Mouse (Mus musculus): ENCODE data around the gene Tspan4. TPM values are rescaled to one million over a fixed set of nuclear protein-coding genes. Genes with fewer than 3 reads are reported as not detected.

Tspan4 gene
- polyA plus RNA-seq, 1 experiment from 2014 or later = 72.8 TPM

DNA sequence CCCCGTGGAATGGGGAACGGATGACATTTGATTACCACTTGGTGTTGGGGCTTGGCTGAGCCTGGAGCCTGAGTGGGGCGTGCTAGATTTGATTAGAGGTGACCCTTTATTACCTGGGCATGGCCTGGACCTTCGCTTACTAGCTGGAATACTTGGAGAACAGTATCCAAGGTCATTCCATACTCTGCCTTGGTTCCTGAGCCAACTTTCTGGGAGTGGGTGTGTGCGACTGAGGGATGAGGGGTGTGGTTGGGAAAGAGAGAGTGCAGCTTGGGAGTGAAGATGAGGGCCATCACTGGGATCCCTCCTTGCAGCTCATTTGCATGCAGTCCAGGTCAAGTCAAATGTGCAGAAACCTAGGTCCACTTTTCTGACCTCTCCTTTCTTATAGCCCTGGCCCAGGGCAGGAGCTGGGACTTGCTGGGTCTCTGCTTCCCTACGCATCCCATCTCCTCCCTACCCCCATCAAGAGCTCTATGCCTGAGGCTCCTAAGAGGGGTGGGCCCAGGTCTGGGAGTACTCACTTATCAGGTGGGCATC is 8.1 kb downstream of the Tspan4 start:
- Histone ChIP-seq H3K4me2 (no peak overlapping the region), H3K27ac (no peak overlapping the region), H3K4me1 (peaks cover 24% of the 10 kb centered on the region), H3K27me3 (replicated peaks) (peaks cover 13% of the 10 kb centered on the region; the same call in 1 of the 2 replicates), H3K36me3 (no peaks in the 10 kb centered on the region), H3K4me3 (replicated peaks) (no peak overlapping the region), H3K9ac (no peak overlapping the region), H3K9me3 (no peaks in the 10 kb centered on the region)
- 71% methylated on average over 5 of the region's 6 CpGs for WGBS
- no peak for ATAC-seq (ENCODE audit: insufficient read depth, low FRiP score, low read depth)

GRCm38 (mm10) chr7:141484186-141485120 is 9.4 kb downstream of the Tspan4 start:
- Histone ChIP-seq H3K27me3 (replicated peaks) (peaks cover 13% of the 10 kb centered on the region; the same call in 1 of the 2 replicates), H3K36me3 (no peaks in the 10 kb centered on the region), H3K4me3 (replicated peaks) (no peak overlapping the region), H3K27ac (no peak overlapping the region), H3K9ac (no peak overlapping the region), H3K4me1 (peaks cover 21% of the 10 kb centered on the region), H3K9me3 (no peaks in the 10 kb centered on the region), H3K4me2 (no peak overlapping the region)
- WGBS = 72% methylated on average over 5 of the region's 5 CpGs
- ATAC-seq (ENCODE audit: insufficient read depth, low FRiP score, low read depth) = no peak

GRCm38 (mm10) chr7:141485186-141485585 is 10.1 kb downstream of the Tspan4 start:
- Histone ChIP-seq H3K27me3 (replicated peaks) (peaks cover 13% of the 10 kb centered on the region; the same call in 1 of the 2 replicates), H3K9me3 (no peaks in the 10 kb centered on the region), H3K36me3 (no peaks in the 10 kb centered on the region), H3K4me3 (replicated peaks) (no peak overlapping the region), H3K4me2 (no peak overlapping the region), H3K4me1 (peaks cover 21% of the 10 kb centered on the region), H3K27ac (no peak overlapping the region), H3K9ac (no peak overlapping the region)
- 75% methylated on average over 2 of the region's 2 CpGs for WGBS
- ATAC-seq (ENCODE audit: insufficient read depth, low FRiP score, low read depth) = no peak

- 78% methylated on average over 2 of the region's 2 CpGs for WGBS
- no peaks in the 10 kb centered on the region for H3K36me3 ChIP-seq
- ATAC-seq (ENCODE audit: insufficient read depth, low FRiP score, low read depth) = no peak
- no peak overlapping the region for H3K4me3 ChIP-seq (replicated peaks)
- H3K27ac ChIP-seq = no peak overlapping the region
- H3K27me3 ChIP-seq (replicated peaks) = peaks cover 13% of the 10 kb centered on the region; the same call in 1 of the 2 replicates
- H3K4me1 ChIP-seq = peaks cover 21% of the 10 kb centered on the region
- H3K9me3 ChIP-seq = no peaks in the 10 kb centered on the region
- no peak overlapping the region for H3K9ac ChIP-seq
- H3K4me2 ChIP-seq = no peak overlapping the region
Measured at GRCm38 (mm10) chr7:141485606-141486005, 10.6 kb downstream of the Tspan4 start.

DNA sequence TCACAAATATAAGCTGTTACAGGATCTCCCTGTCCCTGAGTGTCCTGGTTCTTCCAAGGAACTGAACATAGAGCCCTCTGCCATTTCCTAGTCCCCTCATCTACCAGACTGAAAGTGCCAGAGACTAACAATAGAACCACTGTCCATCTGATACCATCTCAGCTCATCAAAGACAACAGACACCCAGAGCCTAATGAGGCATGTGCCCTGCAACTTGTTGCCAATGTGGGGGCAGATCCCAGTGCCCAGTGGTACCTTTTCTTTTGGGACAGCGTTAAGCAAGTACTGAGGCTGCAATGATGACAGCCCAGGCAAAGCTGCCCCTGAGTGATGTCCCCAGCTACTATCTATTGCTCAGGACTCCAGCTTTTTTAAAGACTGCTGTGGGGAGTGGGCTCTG is 11.2 kb downstream of the Tspan4 start:
- Histone ChIP-seq H3K9ac (no peak overlapping the region), H3K27ac (no peak overlapping the region), H3K4me1 (peaks cover 16% of the 10 kb centered on the region), H3K9me3 (no peaks in the 10 kb centered on the region), H3K4me2 (no peak overlapping the region), H3K36me3 (no peaks in the 10 kb centered on the region), H3K4me3 (replicated peaks) (no peak overlapping the region), H3K27me3 (replicated peaks) (peaks cover 13% of the 10 kb centered on the region; the same call in 1 of the 2 replicates)
- ATAC-seq (ENCODE audit: insufficient read depth, low FRiP score, low read depth) = no peak
- WGBS = 86% methylated on average over 1 of the region's 1 CpGs

DNA sequence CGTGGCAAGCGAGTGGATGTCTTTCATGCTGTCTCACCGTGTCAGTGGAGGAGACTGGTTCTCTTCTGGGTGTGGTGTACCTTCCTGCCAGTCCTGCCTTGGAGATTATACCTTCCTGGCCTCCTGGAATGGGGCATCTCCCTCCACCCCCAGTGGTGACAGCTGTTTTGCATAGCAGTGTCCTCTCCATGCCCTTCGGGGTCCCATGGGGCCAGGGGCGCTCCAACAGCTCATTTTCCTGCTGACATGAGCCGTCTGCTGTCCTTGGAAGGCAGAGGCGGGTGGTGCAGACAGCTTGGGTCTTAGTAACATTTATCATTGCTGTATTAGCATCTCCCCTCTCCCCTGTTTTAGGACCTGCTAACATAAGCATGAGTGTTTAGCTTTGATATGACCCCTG is 12.1 kb downstream of the Tspan4 start:
- Histone ChIP-seq H3K4me3 (replicated peaks) (no peak overlapping the region), H3K4me2 (no peak overlapping the region), H3K36me3 (no peaks in the 10 kb centered on the region), H3K27me3 (replicated peaks) (peaks cover 7% of the 10 kb centered on the region; the same call in 1 of the 2 replicates), H3K4me1 (peaks cover 7% of the 10 kb centered on the region), H3K9ac (no peak overlapping the region), H3K27ac (no peak overlapping the region), H3K9me3 (no peaks in the 10 kb centered on the region)
- WGBS = 64% methylated on average over 7 of the region's 7 CpGs
- no peak for ATAC-seq (ENCODE audit: insufficient read depth, low FRiP score, low read depth)

DNA sequence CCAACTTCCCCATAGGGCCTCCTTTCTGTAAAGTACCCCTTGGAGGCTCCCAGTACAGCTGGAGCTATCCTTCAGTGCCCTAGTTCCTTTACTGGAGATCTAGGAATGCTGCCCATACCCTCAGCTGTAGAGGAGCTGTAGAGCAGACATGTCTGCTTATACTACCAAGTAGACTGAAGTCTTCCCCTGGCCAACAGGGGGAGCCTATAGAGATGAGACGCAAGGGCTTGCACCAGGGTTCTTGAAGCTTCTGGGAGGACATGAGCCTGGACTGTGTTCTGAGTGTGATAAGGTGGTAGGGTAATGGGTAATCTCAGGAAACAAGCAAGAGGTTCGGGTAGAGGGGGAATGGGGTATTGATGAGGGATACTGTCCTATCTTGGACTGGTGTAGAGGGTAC is 16.1 kb downstream of the Tspan4 start:
- ATAC-seq (ENCODE audit: insufficient read depth, low FRiP score, low read depth) = peak; percentile 37; the same call in 1 of the 2 replicates
- H3K9ac ChIP-seq = no peak overlapping the region
- no peak overlapping the region for H3K4me3 ChIP-seq (replicated peaks)
- H3K27me3 ChIP-seq (replicated peaks) = no peaks in the 10 kb centered on the region
- no peak overlapping the region for H3K4me2 ChIP-seq
- peaks cover 16% of the 10 kb centered on the region; the same call in 1 of the 2 replicates for H3K36me3 ChIP-seq
- 74% methylated on average over 2 of the region's 2 CpGs for WGBS
- no peaks in the 10 kb centered on the region for H3K4me1 ChIP-seq
- no peak overlapping the region for H3K27ac ChIP-seq
- H3K9me3 ChIP-seq = no peaks in the 10 kb centered on the region

GRCm38 (mm10) chr7:141492738-141493137 is 17.7 kb downstream of the Tspan4 start:
- no peak for ATAC-seq (ENCODE audit: insufficient read depth, low FRiP score, low read depth)
- Histone ChIP-seq H3K4me1 (no peaks in the 10 kb centered on the region), H3K27me3 (replicated peaks) (no peaks in the 10 kb centered on the region), H3K9me3 (no peaks in the 10 kb centered on the region), H3K36me3 (peaks cover 19% of the 10 kb centered on the region; the same call in 1 of the 2 replicates), H3K27ac (no peak overlapping the region), H3K4me3 (replicated peaks) (no peak overlapping the region), H3K9ac (no peak overlapping the region), H3K4me2 (no peak overlapping the region)
- 88% methylated on average over 5 of the region's 5 CpGs for WGBS

GRCm38 (mm10) chr7:141493729-141494128 is 18.7 kb downstream of the Tspan4 start:
- no peaks in the 10 kb centered on the region for H3K9me3 ChIP-seq
- H3K4me2 ChIP-seq = no peak overlapping the region
- H3K4me1 ChIP-seq = no peaks in the 10 kb centered on the region
- H3K4me3 ChIP-seq (replicated peaks) = no peak overlapping the region
- no peak for ATAC-seq (ENCODE audit: insufficient read depth, low FRiP score, low read depth)
- peaks cover 19% of the 10 kb centered on the region; the same call in 1 of the 2 replicates for H3K36me3 ChIP-seq
- H3K27ac ChIP-seq = no peak overlapping the region
- H3K27me3 ChIP-seq (replicated peaks) = no peaks in the 10 kb centered on the region
- 78% methylated on average over 1 of the region's 1 CpGs for WGBS
- no peak overlapping the region for H3K9ac ChIP-seq

DNA sequence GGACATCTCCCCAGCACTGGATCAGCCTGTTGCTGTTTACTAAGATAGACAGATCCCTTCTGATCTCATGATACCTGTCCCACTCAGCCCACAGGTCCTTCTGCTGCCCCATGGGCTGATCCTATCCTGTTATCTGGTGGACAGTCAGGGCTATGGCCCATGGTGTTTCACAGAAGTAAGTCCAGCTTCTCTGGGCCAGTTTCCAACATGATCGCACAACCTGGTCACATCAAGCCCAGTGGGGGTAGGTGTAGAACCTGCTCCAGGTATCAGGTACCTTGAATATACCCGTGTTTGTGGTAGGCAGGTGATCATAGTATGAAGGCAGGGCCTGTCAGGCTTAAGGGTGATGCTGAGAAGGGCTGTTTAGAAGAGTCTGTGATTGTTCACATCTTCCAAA is 20.3 kb downstream of the Tspan4 start:
- no peak overlapping the region for H3K4me3 ChIP-seq (replicated peaks)
- H3K9ac ChIP-seq = no peak overlapping the region
- H3K4me2 ChIP-seq = no peak overlapping the region
- ATAC-seq (ENCODE audit: insufficient read depth, low FRiP score, low read depth) = no peak
- no peak overlapping the region for H3K27ac ChIP-seq
- 88% methylated on average over 2 of the region's 2 CpGs for WGBS
- no peaks in the 10 kb centered on the region for H3K27me3 ChIP-seq (replicated peaks)
- no peaks in the 10 kb centered on the region for H3K9me3 ChIP-seq
- H3K4me1 ChIP-seq = no peaks in the 10 kb centered on the region
- H3K36me3 ChIP-seq = peaks cover 19% of the 10 kb centered on the region; the same call in 1 of the 2 replicates

- ATAC-seq (ENCODE audit: insufficient read depth, low FRiP score, low read depth) = no peak
- H3K36me3 ChIP-seq = peaks cover 19% of the 10 kb centered on the region; the same call in 1 of the 2 replicates
Measured at GRCm38 (mm10) chr7:141495940-141496339, 20.9 kb downstream of the Tspan4 start.

DNA sequence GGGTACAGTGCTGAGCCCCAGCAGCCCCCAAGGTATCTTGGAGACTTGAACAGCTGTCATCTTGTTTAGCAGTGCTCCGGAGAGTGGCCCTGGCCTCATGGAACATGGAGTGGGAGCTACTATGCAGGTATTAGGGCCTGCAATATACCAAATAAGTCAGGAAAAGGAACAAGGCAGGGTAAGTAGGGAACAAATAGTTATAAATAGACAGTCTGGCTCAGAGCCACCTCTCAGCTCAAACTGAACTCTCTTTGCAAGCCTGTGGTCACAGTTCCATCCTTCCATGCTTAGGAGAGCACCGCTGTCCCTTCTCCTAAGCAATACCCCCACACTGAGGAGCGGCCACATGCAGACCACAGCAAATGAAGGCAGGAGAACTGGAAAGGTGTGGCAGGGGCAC is 22.6 kb downstream of the Tspan4 start:
- WGBS = 87% methylated on average over 3 of the region's 3 CpGs

More at GRCm38 (mm10) chr7:141495940-141496339, 20.9 kb downstream of the Tspan4 start:
- Histone ChIP-seq H3K9me3 (no peaks in the 10 kb centered on the region), H3K4me3 (replicated peaks) (no peak overlapping the region), H3K4me2 (no peak overlapping the region), H3K27me3 (replicated peaks) (no peaks in the 10 kb centered on the region), H3K4me1 (no peaks in the 10 kb centered on the region), H3K9ac (no peak overlapping the region), H3K27ac (no peak overlapping the region)
- 74% methylated on average over 4 of the region's 4 CpGs for WGBS

More for the DNA sequence above, 22.6 kb downstream of the Tspan4 start:
- no peaks in the 10 kb centered on the region for H3K27me3 ChIP-seq (replicated peaks)
- H3K4me1 ChIP-seq = no peaks in the 10 kb centered on the region
- no peak overlapping the region for H3K4me2 ChIP-seq
- H3K36me3 ChIP-seq = peaks cover 16% of the 10 kb centered on the region; the same call in 1 of the 2 replicates
- no peak overlapping the region for H3K4me3 ChIP-seq (replicated peaks)
- H3K9me3 ChIP-seq = no peaks in the 10 kb centered on the region
- no peak for ATAC-seq (ENCODE audit: insufficient read depth, low FRiP score, low read depth)
- H3K27ac ChIP-seq = no peak overlapping the region
- no peak overlapping the region for H3K9ac ChIP-seq
